Mouse (Mus musculus) layer of hippocampus, adult 9-11 months (tissue): ENCODE results near the gene Rhd.
A peak's percentile ranks its signal among the peaks of the same experiment; 100 is the strongest.
"Not testable (repeated sequence)": the region's sequence is repeated elsewhere in the genome, so short reads cannot be mapped to it uniquely, and the experiment has no call there.

ENCODE experiments used
- DNase-seq: peaks from one replicate; pipeline ENCODE4 v3.0.0; 2022

The Rhd gene

GRCm38 (mm10) chr4:134861884-134862283, 2.5 kb upstream of the Rhd start:
- DNase-seq: no peak

DNA sequence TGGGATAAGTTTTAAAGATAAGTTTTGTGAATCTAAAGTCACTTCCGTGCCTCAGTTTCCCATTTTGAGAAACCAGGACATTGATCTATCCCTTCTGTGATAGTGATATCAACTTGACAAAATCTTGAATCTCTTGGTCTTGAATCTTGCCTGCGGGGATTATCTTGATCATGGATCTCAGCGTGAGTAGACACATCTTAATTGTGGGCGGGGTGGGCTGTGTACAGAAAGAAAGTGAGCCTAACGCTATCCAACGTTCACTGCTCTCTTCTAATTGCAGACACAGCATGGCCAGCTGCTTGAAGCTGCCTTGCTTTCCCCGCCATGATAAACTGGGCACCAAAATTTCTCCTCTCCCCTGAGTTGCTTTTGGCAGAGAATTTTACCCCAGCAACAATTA, 1.3 kb upstream of the Rhd start:
- DNase-seq: no peak

- DNase-seq: no peak
These were observed 1.0 kb downstream of the Rhd start for GRCm38 (mm10) chr4:134865340-134865739.

DNA sequence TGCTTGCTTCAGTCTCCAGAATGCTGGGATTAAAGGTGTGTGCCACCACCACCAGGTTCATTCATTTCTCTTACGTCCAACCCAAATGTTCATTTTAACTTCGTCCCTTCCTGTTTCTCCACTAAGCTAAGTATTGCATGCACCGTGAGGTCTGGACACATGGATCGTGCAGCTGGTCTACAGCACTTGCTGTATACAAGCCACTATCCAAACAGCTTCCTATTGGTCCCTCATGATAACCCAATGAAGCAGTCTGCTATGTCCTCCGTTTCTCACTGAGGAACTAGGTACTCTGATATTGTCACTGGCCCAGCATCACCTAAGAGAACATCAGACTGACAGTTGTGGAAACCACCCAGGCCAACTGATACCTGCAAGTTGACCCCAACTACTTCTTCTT, 1.5 kb downstream of the Rhd start:
- no peak for DNase-seq

DNA sequence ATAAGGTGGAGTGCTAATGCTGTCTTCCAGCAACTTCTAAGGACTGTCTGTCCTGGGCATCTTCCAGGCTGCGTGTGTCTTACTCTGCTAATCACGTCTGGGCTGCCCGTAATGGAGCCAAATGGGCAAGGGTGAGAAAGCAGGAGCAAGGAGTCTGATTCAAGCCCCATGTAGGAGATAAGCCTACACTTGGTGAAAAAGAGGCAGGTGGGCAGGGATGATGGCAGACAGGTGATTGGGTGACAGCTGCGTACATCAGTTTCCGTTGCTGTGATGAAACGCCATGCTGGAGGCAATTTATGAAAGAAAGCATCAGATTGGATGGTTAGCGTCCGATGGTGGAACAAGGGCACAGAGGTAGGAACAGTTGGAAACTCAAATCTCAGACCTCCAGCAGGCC, 2.9 kb downstream of the Rhd start:
- no peak for DNase-seq

DNA sequence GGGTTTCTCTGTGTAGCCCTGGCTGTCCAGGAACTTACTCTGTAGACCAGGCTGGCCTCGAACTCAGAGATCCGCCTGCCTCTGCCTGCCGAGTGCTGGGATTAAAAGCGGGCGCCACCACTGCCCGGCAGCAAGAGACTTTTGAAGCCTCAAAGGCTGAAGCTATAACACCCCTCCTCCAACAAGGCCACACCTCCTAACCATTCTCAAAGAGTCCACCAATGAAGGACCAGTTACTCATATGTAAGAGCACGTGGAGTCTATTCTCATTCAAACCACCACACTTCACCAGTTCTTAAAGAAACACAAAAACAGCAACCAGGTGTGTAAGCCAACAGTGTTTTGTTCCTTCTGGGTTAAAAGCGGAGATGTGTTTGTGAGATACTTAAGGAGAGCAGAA, 3.3 kb downstream of the Rhd start:
- no peak for DNase-seq

DNA sequence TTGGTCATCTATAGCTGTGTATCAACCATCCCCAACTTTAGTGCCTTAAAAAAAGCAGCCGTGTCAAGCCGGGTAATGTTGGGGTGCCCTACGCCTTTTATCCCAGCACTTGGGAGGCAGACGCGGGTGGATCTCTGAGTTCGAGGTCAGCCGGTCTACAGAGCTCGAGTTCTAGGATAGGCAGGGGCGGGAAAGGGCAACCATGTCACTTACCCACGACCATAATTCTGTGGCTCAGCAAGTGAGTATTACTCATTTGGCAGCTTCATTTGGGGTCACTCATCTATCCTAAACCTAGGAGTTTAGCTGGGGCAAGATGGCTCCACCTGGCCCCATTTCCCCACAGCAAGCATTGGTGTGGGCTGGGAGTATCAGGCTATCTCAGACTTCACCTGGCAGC, 3.7 kb downstream of the Rhd start:
- DNase-seq: no peak

GRCm38 (mm10) chr4:134868490-134868889, 4.2 kb downstream of the Rhd start:
- no peak for DNase-seq

- no peak for DNase-seq
These were observed 4.9 kb downstream of the Rhd start for GRCm38 (mm10) chr4:134869068-134869730.

DNA sequence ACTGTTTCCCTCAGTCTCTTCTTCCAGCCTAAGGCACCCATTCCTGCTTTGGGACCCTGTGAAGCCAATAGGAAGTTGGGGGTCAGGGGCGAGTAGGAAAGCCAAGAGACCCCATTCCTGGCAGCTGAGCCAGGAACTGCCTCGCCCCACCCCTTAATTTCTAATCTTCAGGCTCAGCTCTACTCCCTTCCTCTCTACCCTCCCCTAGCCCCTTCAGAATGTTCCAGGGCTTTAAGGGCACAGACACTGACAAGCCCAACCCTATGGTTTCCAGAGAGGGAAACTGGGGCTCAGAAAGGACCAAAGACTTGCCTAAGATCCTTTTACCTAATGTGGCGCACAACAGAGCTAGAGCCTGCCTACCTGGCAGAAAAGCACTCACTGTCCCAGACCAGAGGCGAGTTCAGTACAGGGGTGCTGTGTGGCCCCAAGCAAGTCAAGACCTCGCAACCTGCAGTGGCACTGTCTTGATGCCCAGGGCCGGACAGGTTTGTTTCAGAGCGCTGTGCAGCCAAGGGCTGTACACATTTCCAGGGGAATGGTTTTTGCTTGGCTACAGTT, 5.6 kb downstream of the Rhd start:
- no peak for DNase-seq

DNA sequence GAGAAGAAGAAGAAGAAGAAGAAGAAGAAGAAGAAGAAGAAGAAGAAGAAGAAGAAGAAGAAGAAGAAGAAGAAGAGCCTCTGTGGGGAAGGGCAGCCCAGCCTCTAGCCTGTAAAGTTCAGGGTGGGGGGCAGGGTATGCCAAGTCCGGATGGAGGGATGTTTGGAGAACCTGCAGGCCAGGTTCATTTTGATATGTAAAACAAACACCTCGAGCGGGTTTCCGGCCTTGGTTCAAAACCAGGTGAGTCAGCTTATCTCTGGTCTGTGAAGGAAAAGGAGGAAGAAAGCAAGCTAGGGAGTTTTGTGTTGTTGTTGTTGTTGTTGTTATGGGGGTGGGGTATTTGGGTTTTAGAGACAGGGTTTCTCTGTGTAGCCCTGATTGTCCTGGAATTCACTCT, 7.1 kb downstream of the Rhd start:
- no peak for DNase-seq

- no peak for DNase-seq
These were observed 7.6 kb downstream of the Rhd start for GRCm38 (mm10) chr4:134871950-134872349.

GRCm38 (mm10) chr4:134876171-134876570, 11.8 kb downstream of the Rhd start:
- DNase-seq: no peak

GRCm38 (mm10) chr4:134879410-134879981, 15.2 kb downstream of the Rhd start:
- peak; percentile 41 for DNase-seq

GRCm38 (mm10) chr4:134880041-134880440, 15.7 kb downstream of the Rhd start:
- no peak for DNase-seq

- no peak for DNase-seq
These were observed 18.9 kb downstream of the Rhd start for GRCm38 (mm10) chr4:134883266-134883665.

- DNase-seq: no peak
These were observed 19.5 kb downstream of the Rhd start for GRCm38 (mm10) chr4:134883808-134884207.

- DNase-seq: no peak
These were observed 20.0 kb downstream of the Rhd start for GRCm38 (mm10) chr4:134884364-134884763.

GRCm38 (mm10) chr4:134892096-134892495, 27.8 kb downstream of the Rhd start:
- DNase-seq: no peak

GRCm38 (mm10) chr4:134897256-134897655, 32.9 kb downstream of the Rhd start:
- no peak for DNase-seq

DNA sequence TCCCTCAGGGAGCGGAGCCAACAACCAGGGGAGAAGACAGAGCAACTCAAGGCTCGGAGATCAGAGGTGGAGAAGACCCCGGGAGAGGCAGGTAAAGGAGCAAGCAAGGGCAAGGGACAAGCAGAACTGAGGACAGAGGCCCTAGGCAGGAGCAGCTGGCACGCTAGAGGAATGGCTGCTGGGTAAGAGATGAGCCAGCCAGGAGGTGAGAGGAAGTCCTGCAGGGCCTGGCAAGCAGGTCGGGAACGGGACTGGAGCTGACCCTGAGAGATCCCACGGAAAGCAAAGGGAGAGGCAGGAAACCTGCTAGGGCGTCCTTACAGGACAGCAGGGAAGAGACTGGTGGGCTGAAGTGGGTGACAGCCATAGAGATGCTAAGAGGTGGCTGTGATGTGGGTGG, 36.8 kb downstream of the Rhd start:
- DNase-seq: no peak

DNA sequence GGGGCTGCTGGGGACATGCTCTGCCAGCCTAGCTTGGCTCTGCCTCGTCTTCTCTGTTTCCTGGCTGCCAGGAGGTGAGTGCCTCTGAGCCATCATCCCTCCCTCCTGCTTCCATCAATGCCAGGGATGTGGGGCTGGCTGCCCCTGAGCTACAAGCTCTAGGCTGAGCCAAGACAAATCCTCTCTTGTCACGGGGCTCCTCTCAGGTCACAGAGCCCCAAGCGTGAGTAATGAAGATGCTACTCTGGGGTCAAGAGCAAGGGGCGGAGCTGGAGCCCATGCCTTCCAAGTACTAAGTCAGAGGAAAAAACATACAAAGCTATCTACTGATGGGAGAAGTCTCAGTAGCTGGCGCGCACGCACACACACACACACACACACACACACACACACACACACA, 38.7 kb downstream of the Rhd start:
- DNase-seq: no peak

DNA sequence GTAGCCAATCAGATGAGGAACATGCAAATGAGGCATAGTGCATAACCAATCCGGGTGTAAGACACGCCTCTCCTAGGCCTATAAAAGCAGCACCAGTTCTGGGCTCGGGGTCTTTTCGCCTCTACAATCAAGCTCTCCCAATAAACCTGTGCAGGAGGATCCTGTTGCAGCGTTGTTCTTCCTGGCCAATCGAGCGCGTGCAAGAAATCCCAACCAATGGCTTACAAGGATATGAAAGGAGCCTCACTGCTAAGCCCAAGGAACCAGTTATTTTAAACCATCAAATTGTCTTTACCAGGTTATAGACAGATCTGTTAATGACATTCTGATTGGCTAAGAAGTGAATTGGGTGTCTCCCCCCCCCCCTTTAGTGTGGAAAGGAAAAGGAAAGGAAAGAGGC, 47.1 kb downstream of the Rhd start:
- not testable (repeated sequence) for DNase-seq

DNA sequence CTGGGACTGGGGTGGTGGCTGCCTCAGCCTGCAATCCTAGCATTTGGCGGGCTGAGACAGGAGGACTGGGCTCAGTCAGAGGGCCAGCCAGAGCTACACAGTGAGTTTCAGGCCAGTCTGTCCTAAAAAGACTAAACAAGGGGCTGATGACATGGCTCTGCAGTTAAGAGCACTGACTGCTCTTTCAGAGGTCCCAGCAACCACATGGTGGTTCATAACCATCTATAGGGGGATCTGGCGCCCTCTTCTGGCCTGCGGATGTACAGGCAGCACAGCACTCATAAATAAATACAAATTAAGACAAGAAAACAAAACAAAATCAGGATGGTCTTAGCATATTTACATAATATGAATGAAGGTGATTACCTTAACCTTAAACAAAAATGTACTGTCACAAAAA, 49.1 kb downstream of the Rhd start:
- DNase-seq: peak; percentile 59
